Mouse (Mus musculus) layer of hippocampus, adult 2 months (tissue): Measurements from ENCODE around the gene Trap1. TPM values are rescaled to one million over a fixed set of nuclear protein-coding genes. Genes with fewer than 3 reads are reported as not detected.
"Not testable (repeated sequence)": the region's sequence is repeated elsewhere in the genome, so short reads cannot be mapped to it uniquely, and the experiment has no call there.

Experiments
- DNase-seq, 2 experiments: peaks; one replicate each; pipeline ENCODE4 v3.0.0; 2022; ENCODE audit warnings: low spot score in 2 of 2
- H3K27ac ChIP-seq: fragments of 200-600 bp; 2 replicates; pipeline ENCODE4 v1.8.1; 2022
- H3K4me3 ChIP-seq: fragments of 200-600 bp; 2 replicates; pipeline ENCODE4 v1.8.1; 2022; ENCODE audit warnings: mild to moderate bottlenecking
- CTCF ChIP-seq: fragments of 200-600 bp; conservative IDR thresholded peaks from 2 replicates; pipeline ENCODE4 v1.8.1; 2022; ENCODE audit warnings: antibody characterized with exemption, mild to moderate bottlenecking, moderate library complexity
- long read RNA-seq, 2 experiments: library from polyadenylated mRNA; stranded (forward); transcript quantifications; one replicate each; pipeline ENCODE4 v2.0.0; 2021; ENCODE audit warnings: borderline mapping rate in 2 of 2
- total RNA-seq, 2 experiments: library from RNA; stranded (reverse); gene quantifications; 2 replicates each; pipeline ENCODE4 v1.2.3; 2021

Trap1 gene
- 10 to 100 TPM; 70.7 to 70.9 TPM for total RNA-seq
- long read RNA-seq, experiment 1, transcript Trap1-201 (18 exons, 2,320 nt), result major isoform, 43 of 49 reads
- long read RNA-seq, experiment 1, partial matches to known transcripts, result 3 of 49 reads
- long read RNA-seq, experiment 1, other reads (novel, unspliced or antisense), result 3 of 49 reads
- long read RNA-seq, experiment 2, transcript Trap1-201 (18 exons, 2,320 nt), result major isoform, 59 of 70 reads
- long read RNA-seq, experiment 2, partial matches to known transcripts, result 4 of 70 reads
- long read RNA-seq, experiment 2, other reads (novel, unspliced or antisense), result 7 of 70 reads

DNA sequence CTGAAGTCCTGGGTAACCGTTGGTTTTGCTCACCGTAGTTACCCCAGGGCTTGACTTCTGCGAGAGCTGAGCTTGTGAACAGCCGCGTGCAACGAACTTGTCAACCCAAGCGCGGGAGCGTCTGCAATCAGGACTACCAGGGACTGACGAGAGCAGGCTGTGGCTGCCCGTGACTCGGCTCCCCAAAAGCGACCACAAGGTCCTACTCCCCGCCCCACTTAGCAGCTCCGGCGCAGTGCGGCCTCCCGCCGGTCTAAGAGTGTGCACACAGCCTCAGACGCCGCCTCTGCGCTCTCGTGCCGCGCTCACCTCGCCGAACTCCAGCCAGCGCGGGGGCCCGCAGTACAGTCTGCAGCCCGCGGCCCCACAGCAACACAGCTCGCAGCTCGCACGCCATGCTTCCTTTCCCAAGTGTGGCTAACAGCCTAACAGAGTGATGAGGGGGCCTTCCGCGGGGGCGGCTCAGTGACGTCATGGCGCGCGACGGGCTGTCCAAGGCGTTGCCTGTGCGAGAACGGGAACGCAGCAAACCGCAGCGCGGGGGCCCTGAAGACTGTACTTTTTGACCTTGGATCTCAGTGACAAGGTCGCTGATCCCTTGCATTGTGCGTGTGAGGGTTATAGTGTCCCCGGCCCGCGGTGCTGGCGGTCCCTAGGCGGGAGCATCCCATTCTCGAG is at the start of gene Trap1:
Trap1 (minus strand) TSS at position 444 of the 678 bp plus-strand sequence.
- DNase-seq, result peak; percentile 94 to 97
- Histone ChIP-seq H3K27ac (peak within 1 kb of the TSS; percentile 100), H3K4me3 (peak within 1 kb of the TSS; percentile 79)
- no peak for TF ChIP-seq CTCF

DNA sequence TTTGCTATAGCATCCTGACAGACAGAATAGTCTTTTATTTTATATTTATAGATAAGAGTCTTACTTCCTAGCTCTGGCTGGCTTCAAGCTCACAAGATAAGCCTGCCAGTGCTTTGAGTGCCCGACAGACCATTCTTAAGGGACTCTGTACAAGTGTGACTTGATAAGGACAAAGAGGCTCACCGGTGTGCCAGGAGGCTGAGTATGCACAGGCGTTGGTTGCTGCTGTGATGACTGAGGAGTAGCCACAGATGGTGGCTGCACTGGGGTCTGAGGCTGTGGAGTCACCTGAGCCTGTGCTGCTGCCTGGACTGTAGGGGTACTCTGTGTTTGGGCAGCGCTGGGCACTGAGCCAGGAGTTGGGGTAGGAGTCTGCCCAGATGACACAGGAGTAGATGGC is 39.4 kb upstream of the Trap1 start:
- H3K4me3 ChIP-seq, result no peak overlapping the region
- no peak overlapping the region for H3K27ac ChIP-seq
- DNase-seq, result no peak
- TF ChIP-seq CTCF, result no peak

DNA sequence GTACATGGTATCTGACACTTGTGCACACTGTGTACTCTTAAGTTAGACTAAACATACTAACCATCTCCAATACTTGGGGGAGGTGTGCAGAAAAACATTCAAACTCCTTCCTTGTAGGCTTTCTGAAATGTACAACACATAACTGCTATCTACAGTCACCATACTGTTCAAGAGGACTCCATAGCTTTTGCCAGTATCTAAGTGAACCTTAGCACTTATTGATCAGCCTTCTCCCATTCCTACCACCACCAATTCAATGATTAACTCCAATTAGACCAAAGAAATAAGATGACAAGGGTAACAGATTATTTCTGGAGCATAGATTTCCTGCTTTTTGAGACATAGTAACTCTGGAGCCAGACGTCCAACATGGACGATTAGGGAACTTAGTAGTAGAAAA is 22.7 kb upstream of the Trap1 start:
- Histone ChIP-seq H3K27ac (no peak overlapping the region), H3K4me3 (no peak overlapping the region)
- TF ChIP-seq CTCF, result no peak
- no peak for DNase-seq

DNA sequence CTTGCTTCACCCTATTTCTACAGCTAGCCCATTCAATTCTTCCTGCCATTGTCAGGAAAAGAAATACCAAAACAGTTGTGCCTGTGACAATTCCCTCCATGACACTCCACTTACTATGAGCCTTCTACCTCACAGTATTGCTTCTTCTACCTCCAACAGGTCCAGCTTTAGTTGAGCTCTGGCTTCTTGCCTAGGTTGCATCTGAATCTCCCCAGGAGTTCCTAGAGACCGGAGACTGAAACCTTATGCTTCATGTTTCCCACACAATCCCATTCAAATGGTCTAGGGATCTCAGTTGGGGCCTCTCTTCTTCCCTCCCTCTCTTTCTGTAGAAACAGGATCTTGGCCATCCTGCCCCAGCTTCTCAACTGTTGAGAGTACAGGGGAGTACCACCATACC is 19.9 kb upstream of the Trap1 start:
- no peak for TF ChIP-seq CTCF
- DNase-seq, result no peak
- Histone ChIP-seq H3K27ac (no peak overlapping the region), H3K4me3 (no peak overlapping the region)

DNA sequence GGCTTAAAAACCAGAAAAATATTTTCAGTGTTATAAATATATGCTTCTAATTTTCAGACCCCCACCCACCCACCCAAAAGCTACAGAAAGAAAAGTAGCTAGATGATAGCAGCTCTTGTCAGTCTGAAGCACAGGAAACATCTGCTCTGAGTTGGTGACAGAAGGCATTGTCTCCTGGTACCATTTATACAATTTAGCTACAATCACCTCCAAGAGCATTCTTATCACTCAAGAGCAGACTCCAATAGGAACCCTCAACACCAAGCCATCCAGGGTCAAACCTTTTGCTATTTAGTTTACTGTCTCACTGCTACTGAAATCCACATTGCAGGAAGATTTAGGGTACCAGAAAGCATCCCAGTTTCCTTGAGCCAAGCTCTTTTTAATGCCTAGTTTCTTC is 19.3 kb upstream of the Trap1 start:
- Histone ChIP-seq H3K4me3 (no peak overlapping the region), H3K27ac (no peak overlapping the region; the same call in 1 of the 2 replicates)
- DNase-seq, result no peak
- TF ChIP-seq CTCF, result no peak

DNA sequence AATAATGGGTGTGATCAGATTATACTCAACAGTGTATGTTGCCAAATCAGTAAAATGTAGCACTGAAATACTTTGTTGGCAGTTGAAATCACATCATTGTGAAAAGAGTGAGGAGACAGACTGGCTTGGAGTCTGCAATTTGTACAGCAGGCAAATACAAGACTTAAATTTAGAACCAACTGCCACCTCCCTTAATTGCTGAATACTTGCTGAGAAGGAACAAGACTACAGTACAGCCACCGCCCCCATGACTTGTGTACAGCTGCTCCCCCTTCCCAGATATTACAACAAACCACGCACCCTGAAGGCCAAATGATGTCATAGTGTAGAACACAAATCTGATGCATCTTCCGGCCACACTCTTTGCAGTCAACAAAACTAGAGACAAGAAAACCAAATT is 18.5 kb upstream of the Trap1 start:
- no peak for TF ChIP-seq CTCF
- no peak overlapping the region for H3K27ac ChIP-seq
- peak; percentile 45 to 65 for DNase-seq
- H3K4me3 ChIP-seq, result no peak overlapping the region

DNA sequence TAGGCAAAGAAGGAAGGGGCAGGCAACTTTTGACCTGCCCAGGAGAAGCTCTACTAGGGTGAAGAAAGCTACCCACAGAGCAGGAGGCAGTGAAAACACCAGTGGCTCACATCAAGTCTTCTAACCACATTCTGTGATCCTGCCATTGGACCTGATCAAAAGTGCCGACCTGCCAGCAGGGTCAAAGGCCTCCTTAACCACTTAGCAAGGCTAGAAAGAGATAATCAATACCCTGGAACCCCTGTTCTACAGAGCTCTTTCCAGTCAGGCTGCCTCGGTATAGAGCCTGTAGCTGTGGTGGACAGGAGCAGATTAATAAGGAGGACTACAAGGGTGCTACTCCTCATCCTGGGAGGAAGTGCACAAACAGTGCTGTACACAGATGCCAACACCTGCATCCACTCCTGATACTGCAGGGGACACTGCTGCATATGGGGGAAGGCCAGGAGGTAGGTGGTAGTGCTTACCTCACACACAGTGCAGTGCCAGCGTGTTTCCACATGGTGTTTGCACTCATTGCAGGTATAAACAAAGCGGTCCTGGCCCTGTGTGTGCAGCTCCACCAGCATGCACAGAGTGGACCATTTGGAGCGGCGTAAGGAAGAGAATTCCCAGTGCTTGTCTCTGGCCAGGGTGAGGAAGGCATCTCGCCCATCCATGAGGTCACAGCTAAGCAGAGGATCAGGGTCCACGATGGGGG is 9.7 kb upstream of the Trap1 start:
- no peak overlapping the region for H3K27ac ChIP-seq
- H3K4me3 ChIP-seq, result no peak overlapping the region
- DNase-seq, result no peak
- TF ChIP-seq CTCF, result no peak

DNA sequence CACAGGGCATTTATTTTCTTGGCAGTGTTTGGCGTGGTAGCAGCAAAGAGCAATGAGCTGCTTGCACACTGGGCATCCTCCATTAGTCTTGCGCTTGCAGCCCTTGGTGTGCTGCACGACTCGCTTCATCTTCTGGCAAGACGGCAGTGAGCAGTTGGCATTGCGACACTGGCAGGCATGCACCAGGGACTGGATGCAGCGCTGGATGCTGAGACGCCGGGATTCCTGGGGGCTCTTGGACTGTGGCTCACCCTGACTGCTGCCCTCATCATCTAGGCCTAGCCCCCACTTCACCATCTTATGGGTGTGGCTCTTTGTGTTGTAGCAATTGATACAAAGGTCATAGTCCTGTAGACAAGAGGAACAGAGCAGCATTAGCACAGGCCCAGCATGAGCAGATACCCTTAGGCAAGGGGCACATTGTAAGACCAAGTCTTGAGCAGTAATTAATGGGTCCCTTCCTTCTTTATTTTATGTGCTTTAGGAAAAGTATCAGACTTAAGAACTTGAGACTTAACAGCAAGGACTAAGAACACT is 8.3 kb upstream of the Trap1 start:
- no peak for TF ChIP-seq CTCF
- Histone ChIP-seq H3K27ac (no peak overlapping the region), H3K4me3 (no peak overlapping the region)
- DNase-seq, result no peak

DNA sequence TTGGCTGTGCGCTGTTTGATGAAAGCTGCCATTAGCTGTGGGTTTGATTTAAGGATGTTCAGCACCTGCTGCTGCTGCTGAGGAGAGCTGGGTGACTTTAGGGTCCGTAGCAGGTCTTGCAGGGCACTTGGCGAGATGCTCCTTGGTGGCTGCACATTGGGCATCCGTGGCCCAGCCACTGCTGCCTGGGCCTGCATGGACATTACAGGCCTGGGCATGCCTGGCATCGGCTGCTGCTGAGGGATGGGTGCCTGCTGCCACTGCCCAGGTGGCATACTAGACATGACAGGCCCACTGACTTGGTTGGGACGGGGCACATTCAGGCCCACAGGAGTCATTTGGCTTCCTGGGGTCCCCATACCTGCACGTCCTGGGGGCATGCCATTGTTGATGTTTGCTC is 7.4 kb upstream of the Trap1 start:
- TF ChIP-seq CTCF, result no peak
- Histone ChIP-seq H3K4me3 (no peak overlapping the region), H3K27ac (no peak overlapping the region)
- DNase-seq, result no peak

DNA sequence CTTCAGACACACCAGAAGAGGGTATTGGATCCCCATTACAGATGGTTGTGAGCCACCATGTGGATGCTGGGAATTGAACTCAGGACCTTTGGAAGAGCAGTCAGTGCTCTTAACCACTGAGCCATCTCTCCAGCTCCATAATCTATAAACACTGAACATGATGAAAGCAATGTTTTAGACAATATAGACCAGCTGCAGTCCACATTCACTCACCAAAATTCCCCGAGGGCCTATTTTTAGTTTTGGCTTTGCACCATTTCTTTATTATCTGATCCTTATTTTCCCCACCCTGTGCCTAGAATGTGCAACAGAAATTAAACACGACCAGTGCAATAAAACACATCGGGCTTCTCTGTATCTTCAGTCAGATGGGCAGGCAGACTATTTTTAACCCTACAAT is 2.8 kb upstream of the Trap1 start:
- not testable (repeated sequence) for H3K4me3 ChIP-seq

DNA sequence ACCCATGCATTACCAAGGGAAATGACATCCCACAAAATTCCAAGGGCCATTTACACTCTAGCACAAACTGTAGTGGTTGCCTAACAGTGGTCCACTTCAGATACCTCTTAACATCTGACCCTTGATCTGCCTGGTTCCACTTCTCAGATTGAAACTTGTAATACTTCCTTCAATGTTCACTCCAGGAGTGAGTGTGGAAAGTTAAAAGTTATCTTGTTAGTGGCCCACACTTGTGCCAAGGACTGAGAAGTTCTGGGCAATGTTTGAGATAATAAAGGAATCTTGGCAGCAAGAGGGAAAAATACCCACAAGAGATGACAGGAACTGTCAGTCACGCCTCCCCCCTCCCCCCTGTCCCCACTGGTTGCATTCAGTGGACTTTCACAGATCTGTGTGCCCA is 2.0 kb upstream of the Trap1 start:
- no peak overlapping the region for H3K4me3 ChIP-seq
- H3K27ac ChIP-seq, result no peak overlapping the region
- DNase-seq, result no peak
- no peak for TF ChIP-seq CTCF

More for the DNA sequence above, 2.8 kb upstream of the Trap1 start:
- DNase-seq, H3K27ac ChIP-seq: not testable (repeated sequence)

DNA sequence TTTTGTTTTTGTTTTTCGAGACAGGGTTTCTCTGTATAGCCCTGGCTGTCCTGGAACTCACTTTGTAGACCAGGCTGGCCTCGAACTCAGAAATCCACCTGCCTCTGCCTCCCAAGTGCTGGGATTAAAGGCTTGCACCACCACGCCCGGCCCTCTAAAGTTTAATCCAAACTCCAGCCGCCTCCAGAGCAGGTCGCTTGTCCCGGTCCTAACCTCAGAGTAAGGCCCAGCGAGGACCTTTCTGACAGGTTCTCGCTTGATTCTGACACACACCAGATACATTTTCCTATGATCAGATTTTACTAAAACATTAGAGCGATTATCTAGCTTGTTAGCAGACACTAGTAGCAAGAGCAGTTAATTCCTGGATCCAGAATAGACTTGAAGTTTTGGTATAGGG is 675 bp upstream of the Trap1 start:
- Histone ChIP-seq H3K4me3 (peak overlapping the region; percentile 79), H3K27ac (peak overlapping the region; percentile 100)
- not testable (repeated sequence) for DNase-seq

DNA sequence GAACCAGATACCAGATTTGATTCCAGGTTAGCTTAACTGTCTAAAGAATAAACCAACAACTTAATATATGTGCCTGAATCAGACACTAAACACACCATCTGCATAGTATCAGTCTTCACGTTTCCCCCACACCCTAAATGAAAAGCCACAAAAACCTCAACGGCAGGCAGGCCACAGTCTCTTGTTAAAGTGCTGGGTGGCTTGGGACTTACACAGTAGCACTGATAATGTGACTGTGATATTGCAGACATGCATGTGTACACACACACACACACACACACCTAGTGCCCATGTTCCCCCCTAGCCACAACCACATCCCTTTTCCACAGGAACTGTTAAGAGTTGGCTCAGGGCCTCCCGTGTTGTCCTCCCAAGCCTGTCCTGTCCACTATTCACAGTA is 2.8 kb downstream of the Trap1 start:
- no peak overlapping the region for H3K27ac ChIP-seq
- H3K4me3 ChIP-seq, result no peak overlapping the region
- no peak for DNase-seq
- no peak for TF ChIP-seq CTCF
